Mouse (Mus musculus) megakaryocyte, embryonic 14.5 days (primary cell): Measurements from ENCODE around the gene Hnrnpm. TPM values are rescaled to one million over a fixed set of nuclear protein-coding genes. Genes with fewer than 3 reads are reported as not detected.

Experiments
- H3K27me3 ChIP-seq: replicated peaks from 2 replicates; pipeline ENCODE3; 2012; ENCODE audit warnings: inconsistent platforms
- H3K36me3 ChIP-seq: replicated peaks from 2 replicates; pipeline ENCODE3; 2012; ENCODE audit warnings: low read length, inconsistent platforms, mixed read lengths
- H3K4me1 ChIP-seq: 2 replicates; pipeline ENCODE4 v1.6.1; 2012; ENCODE audit warnings: inconsistent platforms
- H3K4me3 ChIP-seq: replicated peaks from 2 replicates; pipeline ENCODE3; 2012; ENCODE audit warnings: moderate library complexity, mild to moderate bottlenecking, inconsistent platforms
- H3K9me3 ChIP-seq: 2 replicates; pipeline ENCODE4 v1.6.1; 2012; ENCODE audit warnings: inconsistent platforms
- FLI1 ChIP-seq: IDR thresholded peaks from 2 replicates; pipeline ENCODE4 v1.6.1; 2012; ENCODE audit warnings: low read length, inconsistent platforms, mixed read lengths
- GATA1 ChIP-seq: IDR thresholded peaks from 3 replicates; pipeline ENCODE4 v1.6.1; 2012; ENCODE audit warnings: mixed read lengths, low read length, inconsistent platforms, borderline replicate concordance
- polyA plus RNA-seq: library from polyadenylated mRNA; stranded (reverse); fragments of >175 nt; gene quantifications from 2 replicates; pipeline ENCODE4 v1.2.3, GENCODE M21; 2012; ENCODE audit warnings: low replicate concordance; ENCODE audit not compliant: insufficient read depth

Gene Hnrnpm
- polyA plus RNA-seq, 1 experiment, result 414 TPM

GRCm38 (mm10) chr17:33714779-33715178, 28.1 kb upstream of the Hnrnpm start:
- peaks cover 6% of the 10 kb centered on the region; the same call in 1 of the 2 replicates for H3K9me3 ChIP-seq
- peak overlapping the region; percentile 84 for H3K4me3 ChIP-seq
- H3K27me3 ChIP-seq, result no peaks in the 10 kb centered on the region
- TF ChIP-seq FLI1 (no peak), GATA1 (no peak)
- H3K4me1 ChIP-seq, result peaks cover 81% of the 10 kb centered on the region
- peaks cover 71% of the 10 kb centered on the region for H3K36me3 ChIP-seq

GRCm38 (mm10) chr17:33713271-33713670, 26.6 kb upstream of the Hnrnpm start:
- peaks cover 86% of the 10 kb centered on the region for H3K36me3 ChIP-seq
- peaks cover 6% of the 10 kb centered on the region; the same call in 1 of the 2 replicates for H3K9me3 ChIP-seq
- H3K4me1 ChIP-seq, result peaks cover 80% of the 10 kb centered on the region
- H3K27me3 ChIP-seq, result no peaks in the 10 kb centered on the region
- H3K4me3 ChIP-seq, result peak overlapping the region; percentile 84
- TF ChIP-seq FLI1 (no peak), GATA1 (peak; percentile 87; the same call in 2 of the 3 replicates)

- Histone ChIP-seq H3K27me3 (no peaks in the 10 kb centered on the region), H3K36me3 (peaks cover 93% of the 10 kb centered on the region), H3K9me3 (peaks cover 6% of the 10 kb centered on the region; the same call in 1 of the 2 replicates), H3K4me3 (no peak overlapping the region), H3K4me1 (peaks cover 74% of the 10 kb centered on the region)
- TF ChIP-seq GATA1 (no peak), FLI1 (no peak)
Measured at GRCm38 (mm10) chr17:33709834-33710233, 23.2 kb upstream of the Hnrnpm start.

- Histone ChIP-seq H3K4me1 (peaks cover 23% of the 10 kb centered on the region), H3K36me3 (peaks cover 93% of the 10 kb centered on the region), H3K27me3 (no peaks in the 10 kb centered on the region), H3K9me3 (no peaks in the 10 kb centered on the region), H3K4me3 (no peak overlapping the region)
- TF ChIP-seq GATA1, result no peak
- no peak for TF ChIP-seq FLI1
Measured at GRCm38 (mm10) chr17:33703091-33703490, 16.4 kb upstream of the Hnrnpm start.

GRCm38 (mm10) chr17:33702178-33702577, 15.5 kb upstream of the Hnrnpm start:
- Histone ChIP-seq H3K4me1 (peaks cover 16% of the 10 kb centered on the region), H3K4me3 (no peak overlapping the region), H3K36me3 (peaks cover 95% of the 10 kb centered on the region), H3K9me3 (no peaks in the 10 kb centered on the region), H3K27me3 (no peaks in the 10 kb centered on the region)
- TF ChIP-seq FLI1 (no peak), GATA1 (no peak)

GRCm38 (mm10) chr17:33695471-33695870, 8.8 kb upstream of the Hnrnpm start:
- no peak for TF ChIP-seq FLI1
- no peak for TF ChIP-seq GATA1
- no peak overlapping the region for H3K4me3 ChIP-seq
- H3K27me3 ChIP-seq, result no peaks in the 10 kb centered on the region
- peaks cover 4% of the 10 kb centered on the region; the same call in 1 of the 2 replicates for H3K4me1 ChIP-seq
- H3K36me3 ChIP-seq, result peaks cover 99% of the 10 kb centered on the region
- no peaks in the 10 kb centered on the region for H3K9me3 ChIP-seq

- H3K36me3 ChIP-seq, result peaks cover 50% of the 10 kb centered on the region
- TF ChIP-seq GATA1, result no peak
- H3K27me3 ChIP-seq, result no peaks in the 10 kb centered on the region
- peaks cover 52% of the 10 kb centered on the region for H3K4me1 ChIP-seq
- H3K9me3 ChIP-seq, result no peaks in the 10 kb centered on the region
- H3K4me3 ChIP-seq, result peak overlapping the region; percentile 93
Measured at GRCm38 (mm10) chr17:33685249-33685653, 1.4 kb downstream of the Hnrnpm start.

GRCm38 (mm10) chr17:33684671-33685231, 1.9 kb downstream of the Hnrnpm start:
- TF ChIP-seq FLI1 (no peak; the same call in 1 of the 2 replicates), GATA1 (no peak)
- Histone ChIP-seq H3K4me3 (peak overlapping the region; percentile 93), H3K36me3 (peaks cover 46% of the 10 kb centered on the region), H3K4me1 (peaks cover 55% of the 10 kb centered on the region), H3K9me3 (no peaks in the 10 kb centered on the region), H3K27me3 (no peaks in the 10 kb centered on the region)

- Histone ChIP-seq H3K4me3 (peak overlapping the region; percentile 67), H3K36me3 (peaks cover 48% of the 10 kb centered on the region), H3K27me3 (no peaks in the 10 kb centered on the region), H3K9me3 (no peaks in the 10 kb centered on the region), H3K4me1 (peaks cover 74% of the 10 kb centered on the region)
- TF ChIP-seq GATA1 (no peak), FLI1 (no peak)
Measured at GRCm38 (mm10) chr17:33681767-33682166, 4.9 kb downstream of the Hnrnpm start.

- Histone ChIP-seq H3K36me3 (peaks cover 62% of the 10 kb centered on the region), H3K4me3 (no peak overlapping the region), H3K27me3 (no peaks in the 10 kb centered on the region), H3K4me1 (peaks cover 80% of the 10 kb centered on the region), H3K9me3 (no peaks in the 10 kb centered on the region)
- TF ChIP-seq GATA1, result no peak
- no peak for TF ChIP-seq FLI1
Measured at GRCm38 (mm10) chr17:33678771-33679170, 7.9 kb downstream of the Hnrnpm start.
